Mouse (Mus musculus): ENCODE results near the gene Dennd2a.
"Not testable (repeated sequence)": the region's sequence is repeated elsewhere in the genome, so short reads cannot be mapped to it uniquely, and the experiment has no call there.

The Dennd2a gene

DNA sequence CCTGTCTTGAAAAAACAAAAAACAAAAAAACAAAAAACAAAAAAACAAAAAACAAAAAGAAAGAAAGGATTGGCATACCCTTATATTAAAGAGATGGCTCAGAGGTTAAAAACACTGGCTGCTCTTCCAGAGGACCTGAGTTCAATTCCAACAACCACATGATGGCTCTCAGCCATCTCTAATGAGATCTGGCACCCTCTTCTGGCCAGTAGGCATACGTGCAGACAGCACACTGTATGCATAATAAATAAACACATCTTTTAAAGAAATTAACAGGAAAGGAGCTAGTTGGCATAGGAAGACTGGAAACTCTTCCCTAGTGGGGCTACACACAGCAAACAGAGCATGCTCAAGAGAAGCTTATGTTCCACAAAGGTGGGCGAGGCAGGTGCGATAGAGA is 106.6 kb downstream of the Dennd2a start:
- CTCF ChIA-PET = interaction anchor here (0.6 kb wide), 1 partner anchor 12 kb away, joined by 3 read pairs; no protein-coding TSS in a partner anchor

- CTCF ChIA-PET = no interaction called here
Measured at GRCm38 (mm10) chr6:39450580-39450979, 107.1 kb downstream of the Dennd2a start.

DNA sequence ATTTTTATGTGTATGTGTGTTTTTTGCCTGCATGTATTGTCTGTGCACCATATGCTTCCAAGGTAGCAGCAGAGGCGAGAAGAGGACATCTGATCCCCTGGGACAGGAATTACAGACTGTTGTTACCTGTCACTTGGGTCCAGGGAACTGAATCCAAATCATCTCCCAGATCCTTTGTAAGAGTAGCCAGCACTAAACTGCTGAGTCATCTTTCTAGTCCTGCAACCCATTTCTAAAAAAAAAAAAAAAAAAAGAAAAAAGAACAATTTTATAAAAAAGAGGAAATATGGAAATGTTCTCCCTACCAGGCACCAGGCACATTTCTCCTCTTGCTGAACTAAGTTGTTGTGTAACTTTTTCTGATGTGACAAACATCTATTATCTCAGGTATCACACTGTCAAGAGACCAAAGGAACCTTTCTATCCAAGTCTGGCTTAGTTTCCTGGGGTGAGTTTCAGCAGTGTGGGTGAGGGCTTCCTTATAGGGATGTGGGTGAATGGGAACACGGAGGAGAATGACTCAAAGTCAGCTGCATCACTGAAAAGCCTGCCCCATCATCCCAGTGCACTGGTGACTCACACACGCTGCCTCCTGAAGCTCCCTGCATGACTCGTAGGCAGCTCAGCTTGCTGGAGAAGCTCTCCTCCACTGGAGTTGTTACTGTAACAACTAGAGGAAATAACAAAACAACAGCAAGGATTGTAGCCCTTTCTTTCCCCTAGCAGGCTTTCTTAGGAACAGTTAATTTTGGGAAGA is 110.1 kb downstream of the Dennd2a start:
- CTCF ChIA-PET = no interaction called here

DNA sequence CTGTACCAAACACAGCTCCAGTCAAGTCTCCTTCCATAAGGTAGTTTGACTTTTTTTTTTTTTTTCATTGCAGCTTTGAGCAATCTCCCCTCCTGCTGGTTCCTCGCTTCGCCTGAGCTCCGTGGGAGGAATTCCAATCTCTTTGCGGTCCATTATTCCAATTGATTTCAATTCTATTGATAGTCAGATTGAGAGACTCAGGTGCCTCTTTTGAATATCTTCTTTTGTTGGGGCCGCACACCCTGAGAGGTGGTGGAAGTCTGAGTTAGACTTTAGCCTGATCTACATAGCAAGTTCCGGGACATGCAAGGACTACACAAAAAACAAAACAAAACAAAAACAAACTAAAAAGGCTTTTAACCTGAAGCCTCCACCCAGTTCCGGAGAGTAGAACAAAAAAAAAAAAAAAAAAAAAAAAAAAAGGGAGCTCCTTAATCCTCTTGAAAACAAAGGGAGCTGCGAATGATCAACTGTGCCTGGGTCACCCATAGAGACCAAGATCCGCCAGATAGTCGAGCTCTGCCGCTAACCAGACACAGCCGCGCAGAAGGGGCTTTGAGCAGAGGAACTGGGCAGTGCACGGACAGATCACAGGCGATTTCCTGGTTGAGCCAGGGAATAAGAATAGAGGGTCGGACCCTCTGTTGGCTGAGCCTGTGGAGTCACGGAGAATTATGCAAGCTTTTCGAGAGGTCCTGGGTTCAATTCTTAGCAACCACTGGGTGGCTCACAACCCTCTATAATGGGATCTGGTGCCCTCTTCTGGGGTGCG is 111.7 kb downstream of the Dennd2a start:
- CTCF ChIA-PET = no interaction called here

DNA sequence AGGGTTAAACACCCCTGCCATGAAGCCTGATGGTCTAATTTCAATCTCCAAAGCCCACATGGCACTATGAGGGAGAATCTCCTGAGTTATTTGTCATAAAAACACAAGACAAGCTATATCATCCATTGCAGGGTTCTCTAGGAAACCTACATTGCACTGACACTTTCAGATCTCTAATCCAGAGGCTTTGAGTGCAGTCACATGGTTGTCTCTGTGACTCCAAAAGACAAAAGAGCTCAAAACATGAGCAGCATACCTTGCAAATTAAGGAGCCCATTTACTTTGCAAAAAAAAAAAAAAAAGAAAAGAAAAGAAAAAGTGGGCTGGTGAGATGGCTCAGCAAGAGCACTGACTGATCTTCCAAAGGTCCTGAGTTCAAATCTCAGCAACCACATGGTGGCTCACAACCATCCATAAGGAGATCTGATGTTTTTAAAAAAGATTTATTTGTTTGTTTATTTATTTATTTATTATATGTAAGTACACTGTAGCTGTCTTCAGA is 114.8 kb downstream of the Dennd2a start:
- CTCF ChIA-PET = interaction anchor here (0.6 kb wide), 1 partner anchor 376 kb away, joined by 5 read pairs; no protein-coding TSS in a partner anchor

- CTCF ChIA-PET = no interaction called here
Measured at GRCm38 (mm10) chr6:39440207-39440606, 117.5 kb downstream of the Dennd2a start.

DNA sequence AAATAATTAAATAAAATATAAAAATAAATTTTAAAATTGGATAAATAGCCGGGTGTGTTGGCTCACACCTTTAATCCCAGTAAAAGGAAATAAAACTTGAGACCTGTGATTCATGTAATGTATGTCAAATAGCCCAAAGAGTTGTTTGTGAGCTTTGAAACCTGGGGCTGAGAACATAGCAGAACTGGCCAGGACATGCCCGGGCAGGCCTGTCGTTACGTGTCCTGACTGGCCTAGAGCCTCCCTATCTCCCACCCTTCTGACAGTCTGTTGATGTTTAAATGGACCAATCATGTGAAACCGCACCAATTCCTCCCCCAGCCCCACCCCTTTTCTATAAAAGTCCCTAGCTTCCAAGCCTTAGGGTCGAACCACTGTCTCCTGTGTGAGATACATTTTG is 120.1 kb downstream of the Dennd2a start:
- CTCF ChIA-PET = not testable (repeated sequence)

GRCm38 (mm10) chr6:39435875-39436274 is 121.8 kb downstream of the Dennd2a start:
- CTCF ChIA-PET = no interaction called here

- CTCF ChIA-PET = no interaction called here
Measured at GRCm38 (mm10) chr6:39434886-39435492, 122.7 kb downstream of the Dennd2a start.

DNA sequence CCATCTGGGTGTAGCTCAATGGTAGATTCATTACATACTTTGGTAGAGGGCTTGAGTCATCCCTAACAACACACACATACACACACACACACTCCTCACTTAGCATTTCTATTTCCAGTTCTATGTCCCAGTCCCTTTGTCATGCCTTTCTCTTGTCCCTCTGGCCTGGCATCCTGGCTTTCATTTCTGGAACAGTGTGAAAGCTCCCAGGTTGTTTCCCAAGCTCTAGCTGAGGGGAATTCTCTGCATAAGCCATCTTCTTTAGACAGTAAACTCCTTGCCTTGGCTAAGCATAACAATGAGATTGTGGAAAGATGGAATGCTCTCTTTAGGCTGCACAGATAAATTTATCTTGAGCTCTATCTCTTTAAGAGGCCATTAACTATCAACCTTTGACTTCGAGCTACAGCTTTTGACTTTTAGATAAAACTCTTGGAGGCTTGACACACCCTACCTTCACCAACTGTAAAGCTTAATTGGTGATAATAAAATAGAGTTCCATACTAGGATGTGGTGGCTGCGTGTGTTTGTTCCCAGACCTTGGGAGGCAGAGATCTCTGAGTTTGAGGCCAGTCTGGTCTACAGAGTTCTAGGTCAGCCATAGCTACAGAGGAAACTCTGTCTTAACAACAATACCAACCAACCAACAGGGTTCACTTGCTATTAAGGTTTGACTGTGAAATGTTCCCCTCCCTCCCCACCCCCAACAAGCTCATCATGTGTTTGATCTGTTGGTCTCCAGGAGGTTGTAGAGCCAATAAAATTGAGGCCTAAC is 123.4 kb downstream of the Dennd2a start:
- CTCF ChIA-PET = no interaction called here

DNA sequence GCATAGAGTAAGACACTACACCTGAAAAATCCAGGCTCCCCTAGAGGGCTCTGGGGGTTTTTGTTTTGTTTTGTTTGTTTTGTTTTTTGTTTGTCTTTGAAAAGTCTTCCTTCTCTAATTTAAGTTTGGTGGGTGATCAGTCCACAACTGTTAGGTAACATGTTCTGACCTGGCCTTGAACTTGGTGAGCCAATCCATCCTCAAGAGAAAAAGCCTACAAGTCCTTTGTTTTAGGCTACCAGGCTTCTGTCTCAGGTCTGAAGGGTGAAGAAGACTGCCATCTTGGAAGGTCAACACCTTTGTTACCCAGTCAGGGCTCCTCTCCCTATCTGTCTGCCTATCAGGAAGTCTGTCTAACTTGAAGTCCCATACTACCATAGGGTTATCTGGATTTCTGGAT is 124.0 kb downstream of the Dennd2a start:
- CTCF ChIA-PET = no interaction called here

GRCm38 (mm10) chr6:39433174-39433573 is 124.5 kb downstream of the Dennd2a start:
- CTCF ChIA-PET = no interaction called here

DNA sequence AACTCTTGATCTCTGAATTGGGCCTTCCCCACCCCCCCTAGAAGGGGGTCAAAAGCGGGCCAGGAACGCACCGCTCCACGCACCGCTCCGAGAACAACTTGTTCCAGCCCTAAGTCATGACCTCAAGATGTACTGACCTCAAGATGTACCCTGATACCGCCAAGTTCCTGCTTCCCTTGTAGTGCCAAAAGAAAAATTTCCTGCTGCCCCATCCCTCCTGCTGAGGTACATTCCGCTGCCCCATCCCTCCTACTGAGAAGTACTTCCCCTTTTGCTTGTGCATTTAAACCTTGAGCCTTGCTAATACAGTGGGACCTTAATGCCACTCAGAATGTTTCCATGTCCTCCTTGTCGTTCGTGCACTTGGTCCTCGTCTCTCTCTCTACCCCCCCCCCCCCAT is 126.9 kb downstream of the Dennd2a start:
- CTCF ChIA-PET = no interaction called here

- CTCF ChIA-PET = no interaction called here
Measured at GRCm38 (mm10) chr6:39429007-39429788, 128.5 kb downstream of the Dennd2a start.

DNA sequence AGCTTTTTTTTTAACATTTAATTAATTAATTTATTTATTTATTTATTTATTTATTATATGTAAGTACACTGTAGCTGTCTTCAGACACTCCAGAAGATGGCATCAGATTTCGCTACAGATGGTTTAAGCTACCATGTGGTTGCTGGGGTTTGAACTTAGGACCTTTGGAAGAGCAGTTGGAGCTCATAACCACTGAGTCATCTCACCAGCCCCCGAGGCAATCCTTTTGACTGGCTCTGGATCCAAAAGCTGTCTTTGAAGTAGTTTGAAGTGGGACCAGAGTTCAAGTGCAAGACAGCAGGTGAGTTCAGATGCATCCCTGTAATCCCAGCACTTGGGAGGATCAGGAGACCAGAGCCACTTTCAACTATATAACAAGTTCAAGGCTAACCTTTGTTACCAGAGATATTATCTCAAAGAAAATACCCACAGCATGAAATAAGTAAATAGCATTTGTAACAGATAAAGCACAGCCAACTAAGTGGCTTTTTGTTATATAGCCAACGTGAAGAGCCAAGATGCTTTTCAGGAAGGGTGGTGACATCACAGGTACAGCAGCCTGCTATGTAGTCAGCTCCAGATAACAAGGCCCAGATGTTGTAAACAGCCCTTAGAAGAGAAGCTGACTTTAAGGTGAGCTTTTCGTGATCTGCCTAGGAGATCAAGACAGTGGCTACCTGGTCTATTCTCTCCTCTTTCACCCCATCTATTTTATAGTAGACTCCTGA is 130.2 kb downstream of the Dennd2a start:
- CTCF ChIA-PET = no interaction called here

DNA sequence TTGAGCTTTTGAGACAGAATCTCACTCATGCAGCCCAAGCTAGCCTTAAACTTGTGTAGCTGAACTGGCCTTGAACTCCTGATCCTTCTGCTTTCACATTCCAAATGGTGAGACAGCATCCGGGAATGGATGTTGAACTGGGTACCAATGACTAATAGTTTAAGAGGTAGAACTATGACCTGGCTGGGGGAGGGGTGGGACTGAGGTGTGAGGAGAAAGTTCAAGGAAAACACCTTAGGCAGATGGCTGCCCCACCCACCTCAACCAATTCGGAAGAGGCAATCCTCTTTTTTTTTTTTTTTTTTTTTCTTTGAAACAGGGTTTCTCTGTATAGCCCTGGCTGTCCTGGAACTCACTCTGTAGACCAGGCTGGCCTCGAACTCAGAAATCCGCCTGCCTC is 130.9 kb downstream of the Dennd2a start:
- CTCF ChIA-PET = interaction anchor here (0.7 kb wide), 1 partner anchor 29 kb away, joined by 6 read pairs; no protein-coding TSS in a partner anchor

GRCm38 (mm10) chr6:39425181-39425580 is 132.5 kb downstream of the Dennd2a start:
- CTCF ChIA-PET = no interaction called here

- CTCF ChIA-PET = no interaction called here
Measured at GRCm38 (mm10) chr6:39423686-39424085, 134.0 kb downstream of the Dennd2a start.

DNA sequence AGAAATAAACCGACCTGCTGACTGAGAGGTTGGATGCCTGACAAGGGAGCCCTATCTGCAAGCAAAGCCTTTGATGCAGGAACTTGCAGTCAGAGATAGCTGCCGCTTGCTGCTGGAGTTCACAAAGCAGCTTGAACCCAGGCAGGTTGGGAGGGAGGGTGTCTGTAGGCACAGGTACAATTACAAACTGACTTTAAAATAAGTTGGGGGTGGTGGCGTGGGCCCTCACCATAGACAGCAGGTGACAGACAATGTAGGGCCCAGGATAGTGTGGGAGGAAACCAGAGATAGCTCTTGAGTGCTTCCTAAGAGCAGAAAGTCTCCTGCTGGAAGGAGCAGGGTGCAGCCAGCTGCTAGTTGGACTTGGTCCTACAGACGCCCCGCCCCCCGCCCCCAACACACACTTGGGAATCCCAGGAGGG is 134.5 kb downstream of the Dennd2a start:
- CTCF ChIA-PET = no interaction called here

- CTCF ChIA-PET = no interaction called here
Measured at GRCm38 (mm10) chr6:39420867-39421266, 136.8 kb downstream of the Dennd2a start.
